Mouse (Mus musculus): ENCODE measurements around the gene Ifi203. TPM values are rescaled to one million over a fixed set of nuclear protein-coding genes. Genes with fewer than 3 reads are reported as not detected.
"Not testable (repeated sequence)": the region's sequence is repeated elsewhere in the genome, so short reads cannot be mapped to it uniquely, and the experiment has no call there.

Ifi203 gene
- total RNA-seq (2021) = 1 to 10 TPM; 3.3 to 3.9 TPM
- long read RNA-seq, experiment 1, partial matches to known transcripts = 0 of 1 reads
- long read RNA-seq, experiment 1, other reads (novel, unspliced or antisense) = 1 of 1 reads
- long read RNA-seq, experiment 2 = 0 reads

DNA sequence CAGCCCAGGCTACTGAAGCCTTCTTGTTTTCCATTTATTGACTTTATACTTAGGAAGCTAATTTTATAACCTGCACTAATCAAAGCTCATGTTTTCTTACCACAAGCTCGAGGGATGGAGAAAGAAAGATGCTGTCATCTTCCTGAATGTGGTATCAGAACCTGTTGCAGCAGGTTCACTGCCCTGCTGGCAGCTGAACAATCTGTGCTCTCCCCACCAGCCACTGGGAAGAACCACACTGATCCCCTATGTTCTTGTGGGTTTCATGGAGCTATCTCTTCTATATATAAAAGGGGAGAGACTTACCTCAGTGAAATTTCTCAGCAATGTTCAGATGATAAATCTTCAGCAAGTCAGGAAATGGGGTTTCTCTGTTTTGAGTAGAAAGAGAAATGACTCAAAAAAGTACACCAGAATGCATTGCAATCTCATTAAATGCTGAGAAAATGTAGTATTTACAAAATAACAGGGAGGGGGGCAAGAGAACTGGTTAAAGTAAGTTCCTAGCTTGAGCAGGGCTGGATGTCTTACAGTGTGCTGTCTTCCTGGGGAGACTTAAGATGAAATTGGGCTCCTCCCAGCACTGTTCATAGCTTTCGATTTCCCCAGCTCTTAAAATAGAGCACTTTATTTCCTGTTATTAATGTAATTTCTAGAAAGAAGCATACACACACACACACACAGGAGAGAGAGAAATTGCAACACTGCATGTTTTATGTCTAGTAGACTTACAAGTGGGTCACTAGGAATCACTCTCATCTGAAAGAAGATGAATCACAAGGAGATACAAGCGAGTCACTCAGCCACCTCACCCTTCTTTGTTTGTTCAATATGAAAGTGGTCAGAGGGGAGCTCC is at the start of gene Ifi203, which contains the start of gene Mndal:
Gene Ifi203 (minus strand): TSS at position 749 of the 856 bp plus-strand sequence.
Gene Mndal (minus strand): TSS at position 568 of the 856 bp plus-strand sequence.
- intact Hi-C loops (cut with DNase I); DNase-seq: not testable (repeated sequence)

DNA sequence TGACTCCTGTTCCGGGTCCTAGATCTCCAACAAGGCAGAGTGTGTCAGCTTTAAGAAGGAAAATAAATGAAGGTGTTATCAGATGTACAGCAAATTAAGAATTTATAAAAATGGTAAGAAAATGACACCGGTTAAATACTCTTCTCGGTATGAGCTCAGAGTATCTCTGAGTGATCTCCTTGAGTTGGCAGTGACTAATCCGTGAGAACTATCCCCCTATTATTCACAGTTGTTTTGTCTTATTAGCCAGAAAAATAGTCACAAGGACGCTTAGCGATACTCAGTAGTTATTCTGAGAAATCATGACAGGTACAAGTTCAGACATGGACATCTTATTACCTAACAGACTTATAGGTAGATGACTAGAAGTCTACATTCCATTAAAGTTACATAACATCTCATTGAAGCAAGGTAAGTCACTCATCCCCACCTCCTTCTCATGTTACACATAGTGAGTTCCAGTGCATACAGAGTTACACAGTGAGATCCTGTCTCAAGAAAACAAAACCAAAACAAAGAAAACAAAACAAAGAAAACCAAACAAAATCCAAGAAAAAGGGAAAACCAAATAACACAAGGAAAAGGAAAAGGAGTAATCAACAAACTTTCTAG is 40.3 kb upstream of the Ifi203 start, which contains the start of gene Ifi202b:
Gene Ifi202b (minus strand): TSS at position 51 of the 612 bp plus-strand sequence.
- DNase-seq; intact Hi-C loops (cut with DNase I): not testable (repeated sequence)

- intact Hi-C loops (cut with DNase I); DNase-seq: not testable (repeated sequence)
Measured at GRCm38 (mm10) chr1:173981038-173981437, 38.6 kb upstream of the Ifi203 start.

GRCm38 (mm10) chr1:173977622-173978021 is 35.1 kb upstream of the Ifi203 start:
- no peak for DNase-seq
- intact Hi-C loops (cut with DNase I) = no loop called here

DNA sequence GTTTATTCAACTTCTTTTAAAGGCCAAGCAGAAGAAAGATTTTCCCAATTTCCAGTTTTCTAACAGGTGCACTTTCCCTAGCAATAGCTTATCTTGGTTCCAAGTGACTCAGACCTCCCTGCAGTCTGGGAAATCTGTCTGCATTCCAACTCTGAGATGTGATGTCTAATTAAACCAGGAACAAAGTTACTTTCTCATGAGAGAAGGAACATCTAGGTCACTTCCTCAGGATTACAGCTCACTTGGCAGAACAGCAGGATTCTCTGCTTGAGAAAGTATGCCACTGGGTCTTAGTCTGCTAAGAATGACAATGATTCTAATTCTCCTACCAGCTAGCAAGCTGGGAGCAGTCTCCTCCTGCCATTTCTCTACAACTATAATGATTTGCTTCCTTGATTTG is 30.6 kb upstream of the Ifi203 start:
- no peak for DNase-seq
- intact Hi-C loops (cut with DNase I) = no loop called here

- intact Hi-C loops (cut with DNase I); DNase-seq: not testable (repeated sequence)
Measured at GRCm38 (mm10) chr1:173961491-173961890, 19.0 kb upstream of the Ifi203 start.

DNA sequence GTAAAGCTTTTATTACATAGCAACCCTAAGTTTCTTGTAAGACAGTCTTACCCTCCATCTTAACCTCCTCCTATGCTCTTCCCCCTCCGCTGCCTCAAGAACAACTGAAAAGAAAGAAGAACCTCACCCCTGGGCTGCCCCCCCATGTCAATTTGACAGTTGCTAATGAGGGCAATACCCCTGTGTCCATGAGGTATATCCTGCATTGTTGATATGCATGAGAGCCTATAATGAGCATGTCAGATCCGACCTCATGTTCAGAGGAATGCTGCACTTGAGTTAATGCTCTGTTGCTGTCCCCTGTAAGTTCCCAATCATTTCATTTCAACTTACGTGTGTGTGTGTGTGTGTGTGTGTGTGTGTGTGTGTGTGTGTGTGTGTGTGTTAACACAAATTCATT is 17.5 kb upstream of the Ifi203 start:
- intact Hi-C loops (cut with DNase I); DNase-seq: not testable (repeated sequence)

DNA sequence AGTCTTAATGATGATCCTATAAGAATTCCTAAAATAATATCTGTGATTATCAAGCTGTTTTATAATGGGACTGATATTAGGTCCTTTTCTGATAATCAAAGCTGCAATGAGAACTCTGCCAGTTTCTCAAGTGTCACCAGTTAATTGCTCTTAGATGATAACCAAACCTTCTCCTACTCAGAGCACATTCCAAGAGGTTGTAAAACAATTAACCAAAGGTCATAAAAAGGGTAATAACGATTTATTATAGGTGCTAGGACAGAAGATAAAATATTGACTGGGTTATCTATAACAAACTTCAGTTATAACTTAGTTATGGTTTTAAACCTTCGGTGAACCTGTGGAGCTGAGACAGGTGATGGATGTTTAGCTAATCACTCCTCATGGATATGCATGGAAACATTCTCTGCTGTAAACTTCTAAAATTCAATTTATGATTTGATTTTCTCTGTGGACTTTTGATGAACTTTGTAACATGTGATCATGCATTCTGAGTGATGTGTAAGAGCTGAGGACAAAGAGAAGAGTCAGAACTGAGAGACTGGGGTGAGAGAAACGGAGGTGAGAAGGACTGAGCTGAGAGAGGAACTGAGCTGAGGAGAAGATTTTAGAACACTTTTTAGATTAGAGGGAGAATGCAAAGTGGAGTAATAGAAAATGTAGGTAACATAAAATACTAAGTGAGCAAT is 13.5 kb upstream of the Ifi203 start:
- intact Hi-C loops (cut with DNase I); DNase-seq: not testable (repeated sequence)

GRCm38 (mm10) chr1:173955071-173955796 is 12.8 kb upstream of the Ifi203 start:
- DNase-seq = no peak
- intact Hi-C loops (cut with DNase I) = no loop called here

DNA sequence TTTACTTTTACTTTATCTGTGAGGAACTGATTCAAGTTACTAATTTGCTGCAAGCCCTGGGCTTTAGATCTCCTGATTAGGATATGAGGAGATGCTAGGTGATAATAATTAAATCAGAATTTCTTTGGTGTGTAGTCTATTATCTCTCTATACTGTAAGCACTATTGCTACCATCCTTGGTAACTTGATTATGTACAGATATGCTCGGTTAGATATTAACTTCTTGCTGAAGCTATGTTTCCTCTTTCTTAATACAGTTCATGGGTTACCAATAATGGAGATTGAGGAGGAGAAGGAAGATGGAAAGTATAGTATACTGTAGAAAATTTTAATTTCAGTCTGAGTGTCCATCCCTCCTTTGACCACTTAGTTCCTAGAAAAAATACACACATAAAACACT is 11.1 kb upstream of the Ifi203 start:
- no peak for DNase-seq
- intact Hi-C loops (cut with DNase I) = no loop called here

DNA sequence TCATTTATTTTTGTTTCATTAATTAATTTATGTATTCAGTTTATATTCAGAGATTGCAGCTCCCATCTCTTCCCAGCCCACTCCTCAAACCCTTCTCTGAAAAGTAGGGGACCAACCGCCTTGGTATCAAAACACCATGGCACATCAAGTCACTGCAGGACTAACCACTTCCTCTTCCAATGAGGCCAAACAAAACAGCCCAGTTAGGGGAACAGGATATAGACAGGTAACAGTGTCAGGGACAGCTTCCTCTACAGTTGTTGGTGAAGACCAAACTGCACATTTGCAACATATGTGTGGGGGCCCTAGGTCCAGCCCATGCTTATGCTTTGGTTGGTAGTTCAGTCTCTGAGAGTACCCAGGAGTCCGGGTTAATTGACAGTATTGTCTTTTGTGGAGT is 6.6 kb upstream of the Ifi203 start:
- intact Hi-C loops (cut with DNase I) = not testable (repeated sequence)

DNA sequence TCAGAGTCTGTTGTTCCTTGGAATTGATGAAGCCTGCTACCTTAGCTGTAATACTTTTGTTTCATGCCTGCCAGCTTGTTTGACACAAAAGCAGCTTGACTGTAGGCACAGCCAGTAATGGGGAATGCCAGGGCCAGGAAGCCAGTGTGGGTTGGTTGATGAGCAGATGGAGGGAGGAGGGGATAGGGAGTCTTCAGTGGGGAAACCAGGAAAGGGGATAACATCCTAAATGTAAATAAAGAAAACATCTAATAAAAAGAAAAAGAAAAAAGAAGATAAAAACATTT is 251 bp upstream of the Ifi203 start:
- intact Hi-C loops (cut with DNase I); DNase-seq: not testable (repeated sequence)

More for the DNA sequence above, 6.6 kb upstream of the Ifi203 start:
- DNase-seq = not testable (repeated sequence)

GRCm38 (mm10) chr1:173941522-173941921 is 950 bp downstream of the Ifi203 start:
- DNase-seq; intact Hi-C loops (cut with DNase I): not testable (repeated sequence)

DNA sequence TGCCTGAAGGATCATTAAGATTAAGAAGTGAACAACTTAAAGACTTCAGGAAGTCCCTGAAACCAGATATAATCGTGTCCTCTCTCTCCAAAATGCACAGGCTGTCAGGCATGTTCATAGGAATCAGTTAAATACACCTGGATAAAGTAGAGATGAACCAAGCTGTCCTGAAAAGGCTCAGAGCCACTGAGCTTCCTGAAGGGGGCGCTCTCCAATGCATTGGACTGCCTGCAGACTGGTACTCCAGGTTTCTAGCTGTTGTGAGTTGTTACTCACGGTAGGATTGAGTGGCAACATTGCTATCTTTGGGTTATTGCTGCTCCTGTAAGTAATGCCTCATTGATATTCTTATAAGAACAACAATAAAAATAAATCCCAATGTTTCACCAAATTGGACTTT is 23.2 kb downstream of the Ifi203 start:
- intact Hi-C loops (cut with DNase I); DNase-seq: not testable (repeated sequence)

GRCm38 (mm10) chr1:173914559-173914958 is 27.9 kb downstream of the Ifi203 start:
- intact Hi-C loops (cut with DNase I) = no loop called here
- no peak for DNase-seq

- DNase-seq = not testable (repeated sequence)
Measured at GRCm38 (mm10) chr1:173913256-173913791, 29.1 kb downstream of the Ifi203 start.

DNA sequence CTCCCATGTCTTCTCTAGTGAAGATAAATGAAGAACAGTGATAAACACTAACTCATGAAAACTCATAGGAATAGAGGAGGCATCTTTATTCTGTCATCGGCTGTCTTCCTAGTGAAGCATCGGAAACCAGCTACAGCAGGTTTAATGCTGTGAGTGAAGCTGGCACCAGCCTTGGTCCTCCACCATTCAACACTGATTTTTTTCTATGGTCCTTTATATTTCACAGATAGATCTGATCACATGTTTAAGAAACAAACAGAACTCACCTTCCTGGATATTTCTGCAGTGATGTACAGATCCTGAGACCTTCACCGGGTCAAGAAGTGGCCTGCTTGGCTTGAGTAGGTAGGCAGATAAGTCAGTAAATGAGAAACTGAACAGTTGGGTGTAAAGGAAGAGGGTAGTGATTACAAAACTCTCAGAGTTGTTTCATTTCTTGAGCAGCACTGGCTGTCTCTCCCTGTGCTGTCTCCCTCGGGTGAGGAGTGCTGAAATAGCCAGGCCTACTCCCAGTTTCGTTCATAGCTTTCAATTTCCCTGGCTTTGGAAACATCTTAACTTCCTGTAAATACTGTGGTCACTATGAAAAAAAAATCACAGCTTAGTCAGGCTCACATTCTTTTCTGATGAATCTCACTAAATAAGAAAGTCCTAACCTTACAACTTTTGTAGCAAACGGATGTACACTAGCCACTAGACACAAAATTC is 29.8 kb downstream of the Ifi203 start, which contains the start of gene Ifi211:
Gene Ifi211 (minus strand): TSS at position 499 of the 708 bp plus-strand sequence.
- DNase-seq = peak in 1 of 2 experiments; percentile 28
- intact Hi-C loops (cut with DNase I) = not testable (repeated sequence)

More at GRCm38 (mm10) chr1:173913256-173913791, 29.1 kb downstream of the Ifi203 start:
- intact Hi-C loops (cut with DNase I) = not testable (repeated sequence)

DNA sequence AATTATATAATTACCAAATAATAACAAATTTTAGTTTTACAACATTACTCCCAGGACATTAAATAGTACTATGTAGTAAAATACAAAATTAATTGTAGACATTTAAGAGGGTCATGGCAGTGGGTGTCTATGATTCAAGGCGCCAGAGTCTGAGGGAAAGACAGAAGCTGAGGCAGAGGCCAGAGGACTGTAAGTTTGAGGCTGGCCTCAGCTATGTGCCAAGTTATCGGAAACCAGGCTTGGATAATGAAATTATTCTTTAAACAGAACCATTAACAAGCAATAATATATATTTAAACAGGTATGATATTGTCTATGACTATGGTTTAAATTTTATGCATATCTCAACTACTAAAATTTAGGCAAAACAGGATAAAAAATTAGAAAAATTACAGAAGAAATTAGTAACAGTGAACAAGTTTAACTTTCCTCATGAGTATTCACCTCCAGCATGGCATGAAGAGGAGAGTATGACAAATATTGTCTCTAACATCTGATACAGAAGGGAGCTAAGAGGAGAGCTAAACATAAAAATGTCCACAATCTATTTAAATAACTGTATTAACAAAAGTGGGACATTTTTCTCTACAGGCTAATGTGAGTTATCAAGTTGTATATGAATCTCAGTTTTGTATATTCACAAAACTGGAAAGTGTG is 30.5 kb downstream of the Ifi203 start:
- intact Hi-C loops (cut with DNase I) = no loop called here

More for the DNA sequence above, 30.5 kb downstream of the Ifi203 start:
- DNase-seq = no peak

Measured in gastrocnemius, postnatal 36 days (tissue).